Mouse (Mus musculus): Measurements from ENCODE around the gene Efhd1.

- TF ChIP-seq POLR2A (IDR thresholded peaks at IDR 0.05; ENCODE audit: insufficient read depth, low read length) (no peak), CTCF (IDR thresholded peaks at IDR 0.05; ENCODE audit: low read depth, low read length) (no peak)
Observed at GRCm38 (mm10) chr1:87287105-87287504, 22.9 kb downstream of the Efhd1 start.

All from ES-Bruce4 (cell line).